Mouse (Mus musculus): ENCODE data around the gene Mep1a.

- no peak for TF ChIP-seq POLR2A (IDR thresholded peaks at IDR 0.05; ENCODE audit: borderline replicate concordance, insufficient read depth, low read length)
- TF ChIP-seq CTCF (IDR thresholded peaks at IDR 0.05; ENCODE audit: borderline replicate concordance, insufficient read depth, low read depth, low read length) = peak; percentile 75
Observed at GRCm38 (mm10) chr17:43460245-43461181, 42.1 kb downstream of the Mep1a start.

All from cerebellum, adult 2 months (tissue).